Mouse (Mus musculus) activated CD4-positive, CD25-positive, alpha-beta regulatory T cell (primary cell): ENCODE measurements around the gene Rfpl4. TPM values are rescaled to one million over a fixed set of nuclear protein-coding genes. Genes with fewer than 3 reads are reported as not detected.

Experiments used
- polyA plus RNA-seq, 2 experiments: library from polyadenylated mRNA; unstranded; fragments of 100-300 nt; shearing (Covaris generic); gene quantifications; one replicate each; pipeline ENCODE4 v1.2.1; 2017

Rfpl4 gene
- not detected for polyA plus RNA-seq

DNA sequence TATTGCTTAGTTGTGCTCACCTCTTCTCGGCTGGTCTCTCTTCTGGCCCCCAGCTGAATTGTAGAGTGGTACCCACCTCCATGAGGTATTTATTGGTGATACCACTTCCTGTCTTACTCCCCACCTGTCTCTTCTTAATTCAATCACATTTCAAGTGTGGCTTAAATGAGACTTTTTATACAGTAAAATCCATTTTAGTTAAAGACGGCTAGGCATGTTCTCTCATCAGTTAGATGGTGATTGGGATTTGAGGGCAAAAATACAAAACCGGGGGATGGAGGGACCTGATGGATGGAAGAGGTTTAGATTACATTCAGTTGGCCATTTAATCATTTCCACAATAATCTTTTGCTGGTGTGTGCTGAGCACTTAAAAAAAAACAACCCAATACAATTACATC is at the start of gene Rfpl4:
Rfpl4 (minus strand) TSS at position 101 of the 400 bp plus-strand sequence.

DNA sequence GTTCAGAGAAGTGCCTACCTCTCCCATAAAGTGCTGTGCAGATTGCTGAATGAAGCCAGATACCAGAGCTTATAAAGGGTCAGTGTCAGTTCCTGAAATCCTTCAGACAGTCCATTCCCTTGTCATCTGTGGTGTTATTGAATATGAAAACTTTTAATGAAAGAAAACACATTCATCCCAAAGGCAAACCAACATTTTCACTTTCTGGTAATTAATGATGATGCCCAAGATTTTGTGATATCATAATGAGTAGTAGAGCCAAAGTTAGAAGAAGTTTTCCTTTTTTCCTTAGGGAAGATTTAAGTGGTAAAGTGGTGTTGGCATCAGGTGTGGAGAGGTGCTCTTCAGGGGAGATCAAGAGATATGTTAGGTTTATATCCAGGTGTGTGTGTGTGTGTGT is 32.8 kb upstream of the Rfpl4 start, which contains the start of gene Vmn1r55:
Vmn1r55 (minus strand) TSS at position 101 of the 400 bp plus-strand sequence.

DNA sequence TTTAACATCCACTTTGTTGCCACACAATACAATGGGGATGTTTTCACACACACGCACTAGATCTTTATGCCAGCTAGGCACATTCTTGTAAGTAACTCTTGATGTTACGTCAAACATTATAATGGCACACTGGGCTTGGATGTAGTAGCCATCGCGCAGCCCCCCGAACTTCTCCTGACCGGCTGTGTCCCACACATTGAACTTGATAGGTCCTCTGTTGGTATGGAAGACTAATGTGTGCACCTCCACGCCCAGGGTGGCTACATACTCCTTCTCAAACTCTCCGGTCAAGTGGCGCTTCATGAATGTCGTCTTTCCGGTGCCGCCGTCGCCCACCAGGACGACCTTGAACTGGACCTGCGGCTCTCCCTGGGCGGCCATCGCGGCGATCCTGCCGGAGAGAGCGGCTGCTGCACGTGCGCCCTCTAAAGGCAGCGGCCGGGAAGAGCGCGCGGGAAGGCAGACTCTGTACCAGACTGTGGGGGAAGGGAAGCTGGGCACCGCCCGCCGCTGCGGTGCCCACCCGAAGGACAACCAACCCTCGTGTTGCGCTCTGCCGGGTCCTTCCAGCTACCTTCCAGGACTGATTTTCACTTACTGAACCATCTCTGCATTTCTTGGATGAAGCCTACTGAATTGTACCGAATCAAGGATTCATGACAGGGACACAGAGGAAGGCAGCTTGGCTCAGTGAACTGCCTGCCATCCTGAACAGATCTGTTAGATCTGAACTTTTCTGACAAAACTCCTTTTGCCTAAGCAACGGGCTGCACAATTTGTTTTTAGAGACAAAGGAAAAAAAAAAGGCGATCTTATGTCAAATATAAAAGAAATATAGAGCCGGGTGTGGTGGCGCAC is 9.0 kb upstream of the Rfpl4 start, which contains the start of gene Rasl2-9:
Rasl2-9 (minus strand) TSS at position 402 of the 858 bp plus-strand sequence.

DNA sequence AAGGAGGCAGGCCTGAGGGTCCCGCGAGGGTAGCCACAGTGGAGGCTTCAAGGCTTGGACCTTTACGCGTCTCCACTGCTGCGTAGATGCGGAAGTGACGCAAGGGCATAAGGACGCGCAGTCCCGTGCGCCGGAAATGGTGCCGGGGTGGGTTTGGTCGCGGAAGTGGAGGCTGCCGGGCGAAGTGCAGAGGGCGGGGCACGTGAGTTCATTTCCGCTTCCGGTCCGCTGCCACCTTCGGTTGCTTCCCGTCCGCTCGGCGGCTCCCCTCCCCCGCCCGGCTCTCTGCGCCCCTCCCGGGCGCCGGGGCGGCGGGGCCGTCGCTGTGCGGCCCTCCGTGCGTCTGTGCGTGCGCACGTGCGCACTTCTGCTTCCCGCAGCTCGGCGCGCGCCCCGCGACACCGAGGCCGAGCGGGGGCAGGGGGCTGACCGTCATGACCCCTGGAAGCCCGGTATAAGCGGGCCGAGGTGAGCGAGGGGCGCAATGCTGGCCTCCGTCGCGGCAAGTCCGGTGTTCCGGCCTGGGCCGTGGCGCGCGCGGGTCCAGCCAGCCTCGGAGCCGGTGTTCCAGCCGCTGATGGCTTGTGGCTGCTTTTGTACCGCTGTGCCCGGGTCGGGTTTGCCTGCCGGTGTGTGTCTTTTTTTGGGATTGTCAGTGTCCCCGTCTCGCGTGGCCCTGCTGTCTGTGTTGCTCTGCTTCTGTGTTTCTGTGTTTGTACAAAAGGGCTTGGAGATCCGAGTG is 36.6 kb downstream of the Rfpl4 start, which contains the start of gene Epn1:
Epn1 (plus strand) TSS at position 226 of the 742 bp plus-strand sequence.

DNA sequence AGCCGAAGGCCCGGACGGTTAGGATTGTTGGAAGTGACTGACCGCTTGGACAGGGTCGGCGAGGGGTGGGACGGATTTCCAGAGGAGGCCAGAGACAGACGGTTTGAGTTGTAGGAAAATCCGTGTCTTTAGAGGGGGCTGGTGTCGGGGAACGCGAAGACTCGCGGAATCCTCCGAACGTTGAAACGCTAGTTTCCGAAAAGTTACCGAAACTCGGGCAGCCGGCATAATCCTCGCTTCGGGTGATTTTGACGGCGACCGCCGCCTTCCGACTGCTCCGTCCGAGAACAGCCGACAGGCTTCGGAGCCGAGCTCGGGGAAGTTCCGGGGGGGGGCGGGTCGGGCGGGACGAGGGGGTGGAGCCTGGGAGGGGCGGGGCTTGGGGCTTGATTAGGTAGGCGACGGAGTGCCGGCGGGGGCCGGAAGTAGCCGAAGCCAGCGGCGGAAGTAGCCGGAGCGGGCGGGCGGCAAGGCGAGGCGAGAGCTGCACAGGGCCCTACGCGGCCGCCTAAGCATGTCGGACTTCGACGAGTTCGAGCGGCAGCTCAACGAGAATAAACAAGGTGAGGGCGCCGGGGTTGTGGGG is 54.9 kb downstream of the Rfpl4 start, which contains the start of gene U2af2:
U2af2 (plus strand) TSS at position 370 of the 586 bp plus-strand sequence.

Other genes with a start within 250 kb of the Rfpl4 start
- gene Isoc2b, start 246.7 kb downstream of the Rfpl4 start, polyA plus RNA-seq: 10 to 100 TPM; 46.9 to 52.2 TPM
- under 1 TPM; 0.37 to 0.84 TPM for gene Isoc2a, start 239.8 kb downstream of the Rfpl4 start, polyA plus RNA-seq
- gene Gm36210, start 210.4 kb downstream of the Rfpl4 start, polyA plus RNA-seq: under 1 TPM in 1 of 2 experiments, not detected in 1; 0.32 TPM
- 1 to 10 TPM; 2.2 to 3.1 TPM for gene Zfp628, start 201.7 kb downstream of the Rfpl4 start, polyA plus RNA-seq
- under 1 TPM; 0.49 to 0.79 TPM for gene Nat14, start 194.9 kb downstream of the Rfpl4 start, polyA plus RNA-seq
- gene Ssc5d, start 191.2 kb downstream of the Rfpl4 start, polyA plus RNA-seq: not detected
- gene Sbk2, start 152.5 kb downstream of the Rfpl4 start, polyA plus RNA-seq: not detected
- gene Sbk3, start 145.8 kb downstream of the Rfpl4 start, polyA plus RNA-seq: under 1 TPM in 1 of 2 experiments, not detected in 1; 0.05 TPM
- gene Zfp579, start 120.8 kb downstream of the Rfpl4 start, polyA plus RNA-seq: 10 to 100 TPM; 17.7 to 19.5 TPM
- gene Zfp524, start 102.5 kb downstream of the Rfpl4 start, polyA plus RNA-seq: 10 to 100 TPM; 31.1 to 33.7 TPM
- gene Fiz1, start 102.3 kb downstream of the Rfpl4 start, polyA plus RNA-seq: 10 to 100 TPM; 33.4 to 36.2 TPM
- gene Gm44973, start 101.5 kb downstream of the Rfpl4 start, polyA plus RNA-seq: 10 to 100 TPM in 1 of 2 experiments, 1 to 10 TPM in 1; 6.4 to 29.3 TPM
- 10 to 100 TPM; 10.4 to 11.4 TPM for gene Zfp865, start 96.6 kb downstream of the Rfpl4 start, polyA plus RNA-seq
- gene Ccdc106, start 96.4 kb downstream of the Rfpl4 start, polyA plus RNA-seq: under 1 TPM; 0.18 to 0.86 TPM
- not detected for gene 4632433K11Rik, start 82.8 kb downstream of the Rfpl4 start, polyA plus RNA-seq
- gene Zfp784, start 78.5 kb downstream of the Rfpl4 start, polyA plus RNA-seq: 1 to 10 TPM; 3.4 to 4.9 TPM
- 10 to 100 TPM in 1 of 2 experiments, 1 to 10 TPM in 1; 8.3 to 15.8 TPM for gene Zfp580, start 65.4 kb downstream of the Rfpl4 start, polyA plus RNA-seq
- 10 to 100 TPM; 87.8 to 91.8 TPM for gene U2af2, start 54.8 kb downstream of the Rfpl4 start, polyA plus RNA-seq
- 10 to 100 TPM; 27.6 to 38.0 TPM for gene Epn1, start 36.7 kb downstream of the Rfpl4 start, polyA plus RNA-seq
- gene Rasl2-9, start 9.0 kb upstream of the Rfpl4 start, polyA plus RNA-seq: under 1 TPM in 1 of 2 experiments, not detected in 1; 0.31 TPM
- under 1 TPM; 0.01 to 0.15 TPM for gene Vmn1r55, start 32.7 kb upstream of the Rfpl4 start, polyA plus RNA-seq
- not detected for gene Vmn1r56, start 79.8 kb upstream of the Rfpl4 start, polyA plus RNA-seq
- gene Vmn1r57, start 101.5 kb upstream of the Rfpl4 start, polyA plus RNA-seq: not detected
- gene Gm5065, start 233.6 kb upstream of the Rfpl4 start, polyA plus RNA-seq: not detected
- under 1 TPM in 1 of 2 experiments, not detected in 1; 0.27 TPM for gene Nlrp2, start 234.1 kb upstream of the Rfpl4 start, polyA plus RNA-seq